Mouse (Mus musculus) heart, postnatal 14 days (tissue): Measurements from ENCODE around the gene Epas1. TPM values are rescaled to one million over a fixed set of nuclear protein-coding genes. Genes with fewer than 3 reads are reported as not detected.

Experiments used
- DNase-seq, 2 experiments: peaks; one replicate each; pipeline ENCODE4 v3.0.0; 2021 to 2022
- intact Hi-C: fragments of 180-260 bp; cut with DNase I; formaldehyde crosslinking; loops from one replicate; pipeline ENCODE4 v1.15.1; 2025
- total RNA-seq, 2 experiments: library from RNA; stranded (reverse); gene quantifications; 2 replicates each; pipeline ENCODE4 v1.2.3; 2021

The Epas1 gene
- total RNA-seq, 2 experiments from 2014 or later: 259 to 278 TPM

GRCm38 (mm10) chr17:86753931-86754805 is 668 bp downstream of the Epas1 start:
- intact Hi-C loops: loop anchor here (1.0 to 5.0 kb wide), 6 partner anchors 15 to 257 kb away; no protein-coding TSS in a partner anchor
- DNase-seq: peak; percentile 75 to 78

GRCm38 (mm10) chr17:86754806-86755571 is 1.5 kb downstream of the Epas1 start:
- intact Hi-C loops: loop anchor here (1.0 to 5.0 kb wide), 7 partner anchors 14 to 258 kb away; no protein-coding TSS in a partner anchor
- peak; percentile 75 to 76 for DNase-seq

GRCm38 (mm10) chr17:86755581-86756195 is 2.2 kb downstream of the Epas1 start:
- intact Hi-C loops: loop anchor here (2.0 to 5.0 kb wide), 4 partner anchors 13 to 259 kb away; no protein-coding TSS in a partner anchor
- DNase-seq: no peak

GRCm38 (mm10) chr17:86757621-86758020 is 4.1 kb downstream of the Epas1 start:
- intact Hi-C loops: loop anchor here (5.0 kb wide), 1 partner anchor 150 kb away; no protein-coding TSS in a partner anchor

GRCm38 (mm10) chr17:86761859-86762258 is 8.4 kb downstream of the Epas1 start:
- intact Hi-C loops: no loop called here
- no peak for DNase-seq

More at GRCm38 (mm10) chr17:86757621-86758020, 4.1 kb downstream of the Epas1 start:
- no peak for DNase-seq

- DNase-seq: no peak
- intact Hi-C loops: no loop called here
Observed at GRCm38 (mm10) chr17:86762479-86763242, 9.2 kb downstream of the Epas1 start.

GRCm38 (mm10) chr17:86765762-86766404 is 12.4 kb downstream of the Epas1 start:
- intact Hi-C loops: no loop called here
- no peak for DNase-seq

- intact Hi-C loops: no loop called here
- no peak for DNase-seq
Observed at GRCm38 (mm10) chr17:86766412-86766811, 12.9 kb downstream of the Epas1 start.

- DNase-seq: peak in 1 of 2 experiments; percentile 54
Observed at GRCm38 (mm10) chr17:86768596-86768995, 15.1 kb downstream of the Epas1 start.

GRCm38 (mm10) chr17:86769330-86770211 is 16.1 kb downstream of the Epas1 start:
- DNase-seq: peak; percentile 78 to 81
- intact Hi-C loops: loop anchor here (2.0 kb wide), 2 partner anchors 15 kb away; no protein-coding TSS in a partner anchor

More at GRCm38 (mm10) chr17:86768596-86768995, 15.1 kb downstream of the Epas1 start:
- intact Hi-C loops: loop anchor here (2.0 kb wide), 1 partner anchor 14 kb away; no protein-coding TSS in a partner anchor

- intact Hi-C loops: loop anchor here (2.0 kb wide), 1 partner anchor 14 kb away; no protein-coding TSS in a partner anchor
- DNase-seq: no peak
Observed at GRCm38 (mm10) chr17:86770848-86771247, 17.3 kb downstream of the Epas1 start.

- intact Hi-C loops: no loop called here
- no peak for DNase-seq
Observed at GRCm38 (mm10) chr17:86772035-86772434, 18.5 kb downstream of the Epas1 start.

- intact Hi-C loops: no loop called here
- no peak for DNase-seq
Observed at GRCm38 (mm10) chr17:86772929-86773588, 19.6 kb downstream of the Epas1 start.

GRCm38 (mm10) chr17:86776538-86776937 is 23.0 kb downstream of the Epas1 start:
- no peak for DNase-seq

GRCm38 (mm10) chr17:86778147-86778546 is 24.6 kb downstream of the Epas1 start:
- DNase-seq: no peak

More at GRCm38 (mm10) chr17:86776538-86776937, 23.0 kb downstream of the Epas1 start:
- intact Hi-C loops: no loop called here

GRCm38 (mm10) chr17:86779191-86780130 is 26.0 kb downstream of the Epas1 start:
- DNase-seq: no peak
- intact Hi-C loops: loop anchor here (2.0 kb wide), 1 partner anchor 19 kb away; no protein-coding TSS in a partner anchor

More at GRCm38 (mm10) chr17:86778147-86778546, 24.6 kb downstream of the Epas1 start:
- intact Hi-C loops: no loop called here
